Mouse (Mus musculus) liver, embryonic 14.5 days (tissue): ENCODE measurements at regions not wholly inside any gene's neighbourhood (a gene's known extent, or its start where the extent isn't known, plus 50 kb on each side); places are given as distances from the start of the nearest gene placed in this dataset.

Source experiments
- CTCF ChIP-seq: IDR thresholded peaks from 2 replicates; pipeline ENCODE4 v1.5.1; 2016; ENCODE audit warnings: antibody characterized with exemption, low read depth, control low read depth
- EP300 ChIP-seq: IDR thresholded peaks from 2 replicates; pipeline ENCODE4 v1.6.1; 2016; ENCODE audit warnings: antibody characterized with exemption, low read depth

DNA sequence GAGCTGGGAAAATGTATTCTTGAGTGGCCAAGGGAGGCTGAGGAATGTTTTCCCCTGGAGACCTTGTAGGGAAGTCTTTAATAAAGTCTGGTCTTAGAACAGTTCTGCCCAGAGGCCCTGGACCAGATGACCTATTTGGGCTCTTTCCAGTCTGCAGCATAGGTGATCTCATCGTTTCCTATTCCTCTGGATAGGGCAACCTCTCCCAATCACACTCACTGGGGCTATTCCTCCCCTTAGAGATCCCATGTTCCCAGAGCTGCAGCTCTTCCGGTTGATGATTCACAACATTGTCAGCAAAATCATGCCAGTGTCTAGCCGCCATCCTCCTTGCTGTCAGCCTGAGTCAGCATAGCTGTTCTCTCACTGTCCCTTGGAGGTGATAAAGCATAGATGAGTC, 60.1 kb upstream of the Pja1 start:
- no peak for TF ChIP-seq CTCF
- no peak for TF ChIP-seq EP300
